ENCODE assay signal across 16 mouse cellular contexts in genomic region chrX:93068884-93069283, GRCm38 (mm10).
DNase-seq lines count a peak whose midpoint lies in the region; ATAC-seq lines count a peak whose summit lies in the region.
"Had no signal": no experiment of that assay in that cellular context is flagged by ENCODE, and none has a peak within 500 bp of the region (broad histone marks: within the 10 kb centered on the region; RNA-seq: fewer than 3 reads in every experiment).

No protein-coding gene starts in this region.

- no peak overlapping the region for H3K4me3 ChIP-seq in intestine, embryonic 14.5 days (ENCODE audit: low read depth, low read length)
- H3K4me3 ChIP-seq in intestine, embryonic 16.5 days (ENCODE audit: low read length): no peak overlapping the region
- no peak overlapping the region for H3K4me3 ChIP-seq in stomach, embryonic 16.5 days (replicated peaks; ENCODE audit: low read length)
- no peak overlapping the region for H3K4me3 ChIP-seq in liver, embryonic 12.5 days
- H3K4me3 ChIP-seq: embryonic facial prominence, embryonic 12.5 days; midbrain, embryonic 15.5 days had no signal

- no peak for ATAC-seq in intestine, embryonic 14.5 days (replicated peaks; ENCODE audit: low FRiP score, low TSS enrichment, low read depth)
- no peak for ATAC-seq in intestine, embryonic 16.5 days
- no peak for ATAC-seq in stomach, embryonic 16.5 days (ENCODE audit: insufficient read depth, low FRiP score)
- no peak for ATAC-seq in liver, embryonic 12.5 days
- ATAC-seq: inflammation-experienced regulatory T-cells, adult 6 months had no signal

- H3K36me3 ChIP-seq in intestine, embryonic 14.5 days (ENCODE audit: control insufficient read depth, insufficient read depth, low read length): no peaks in the 10 kb centered on the region
- H3K36me3 ChIP-seq in intestine, embryonic 16.5 days (ENCODE audit: control insufficient read depth, insufficient read depth, low read length): no peaks in the 10 kb centered on the region
- H3K36me3 ChIP-seq in stomach, embryonic 16.5 days (ENCODE audit: control insufficient read depth, insufficient read depth, low read length): no peaks in the 10 kb centered on the region
- no peaks in the 10 kb centered on the region for H3K36me3 ChIP-seq in liver, embryonic 12.5 days
- H3K36me3 ChIP-seq: embryonic facial prominence, embryonic 12.5 days; heart, embryonic 15.5 days; midbrain, embryonic 15.5 days had no signal

- no peaks in the 10 kb centered on the region for H3K27me3 ChIP-seq in intestine, embryonic 14.5 days (replicated peaks; ENCODE audit: control insufficient read depth, insufficient read depth, low read length)
- H3K27me3 ChIP-seq in intestine, embryonic 16.5 days (replicated peaks; ENCODE audit: control insufficient read depth, insufficient read depth, low read length): no peaks in the 10 kb centered on the region
- H3K27me3 ChIP-seq in stomach, embryonic 16.5 days (ENCODE audit: control insufficient read depth, insufficient read depth, low read length): no peaks in the 10 kb centered on the region
- no peaks in the 10 kb centered on the region for H3K27me3 ChIP-seq in liver, embryonic 12.5 days (replicated peaks)
- H3K27me3 ChIP-seq: embryonic facial prominence, embryonic 12.5 days; heart, embryonic 15.5 days; midbrain, embryonic 15.5 days had no signal

- WGBS in intestine, embryonic 14.5 days: 47% methylated on average over 7 of the region's 7 CpGs
- WGBS in intestine, embryonic 16.5 days: 63% methylated on average over 7 of the region's 7 CpGs
- 58% methylated on average over 7 of the region's 7 CpGs for WGBS in stomach, embryonic 16.5 days
- WGBS in liver, embryonic 12.5 days (ENCODE audit: insufficient replicate concordance): 47% methylated on average over 7 of the region's 7 CpGs

- H3K9me3 ChIP-seq in intestine, embryonic 14.5 days (ENCODE audit: control insufficient read depth, low read length): no peaks in the 10 kb centered on the region
- H3K9me3 ChIP-seq in intestine, embryonic 16.5 days (ENCODE audit: control insufficient read depth, low read length): no peaks in the 10 kb centered on the region
- no peaks in the 10 kb centered on the region for H3K9me3 ChIP-seq in stomach, embryonic 16.5 days (replicated peaks; ENCODE audit: control insufficient read depth, low read length)
- H3K9me3 ChIP-seq in liver, embryonic 12.5 days (replicated peaks): no peaks in the 10 kb centered on the region
- H3K9me3 ChIP-seq: embryonic facial prominence, embryonic 12.5 days; heart, embryonic 15.5 days; midbrain, embryonic 15.5 days had no signal

- no peak overlapping the region for H3K9ac ChIP-seq in intestine, embryonic 14.5 days (ENCODE audit: low read length)
- H3K9ac ChIP-seq in intestine, embryonic 16.5 days (ENCODE audit: low read depth, low read length): no peak overlapping the region
- H3K9ac ChIP-seq in stomach, embryonic 16.5 days (ENCODE audit: low read length): no peak overlapping the region
- H3K9ac ChIP-seq in liver, embryonic 12.5 days: no peak overlapping the region
- H3K9ac ChIP-seq: embryonic facial prominence, embryonic 12.5 days; heart, embryonic 15.5 days; midbrain, embryonic 15.5 days had no signal

- H3K4me2 ChIP-seq in intestine, embryonic 14.5 days (ENCODE audit: low read length): 0 out of 2 replicates have a peak overlapping the region, but pooled peaks have one; percentile 3
- no peak overlapping the region for H3K4me2 ChIP-seq in intestine, embryonic 16.5 days (ENCODE audit: low read depth, low read length)
- H3K4me2 ChIP-seq in stomach, embryonic 16.5 days (ENCODE audit: low read depth, low read length): peak overlapping the region; percentile 35; the same call in 1 of the 2 replicates
- H3K4me2 ChIP-seq in liver, embryonic 12.5 days: no peak overlapping the region
- H3K4me2 ChIP-seq: embryonic facial prominence, embryonic 12.5 days; liver, embryonic 11.5 days had no signal

- no peak overlapping the region for H3K27ac ChIP-seq in intestine, embryonic 14.5 days (ENCODE audit: low read depth)
- H3K27ac ChIP-seq in intestine, embryonic 16.5 days (ENCODE audit: low read length): no peak overlapping the region
- H3K27ac ChIP-seq in stomach, embryonic 16.5 days (ENCODE audit: low read length): no peak overlapping the region
- H3K27ac ChIP-seq in liver, embryonic 12.5 days: no peak overlapping the region
- H3K27ac ChIP-seq: embryonic facial prominence, embryonic 12.5 days; heart, embryonic 15.5 days; midbrain, embryonic 15.5 days had no signal

- no peaks in the 10 kb centered on the region for H3K4me1 ChIP-seq in intestine, embryonic 14.5 days (replicated peaks; ENCODE audit: control insufficient read depth, insufficient read depth, low read length)
- H3K4me1 ChIP-seq in intestine, embryonic 16.5 days (ENCODE audit: control insufficient read depth, insufficient read depth, low read length): no peaks in the 10 kb centered on the region
- no peaks in the 10 kb centered on the region for H3K4me1 ChIP-seq in stomach, embryonic 16.5 days (ENCODE audit: control insufficient read depth, insufficient read depth, low read length)
- H3K4me1 ChIP-seq in liver, embryonic 12.5 days: no peaks in the 10 kb centered on the region
- H3K4me1 ChIP-seq: embryonic facial prominence, embryonic 12.5 days; heart, embryonic 15.5 days; midbrain, embryonic 15.5 days had no signal

- DNase-seq in intestine, embryonic 14.5 days (ENCODE audit: low spot score): no peak
- peak; percentile 4 for DNase-seq in right cerebral cortex, adult 18-20 months
- no peak for DNase-seq in right cerebral cortex, postnatal 14 days
- DNase-seq in brain, adult 2 months (ENCODE audit: low read depth, low spot score): peak; percentile 19
- no peak for DNase-seq in MN1 (ENCODE audit: low spot score)
- DNase-seq: cerebellum, adult 9-11 months; kidney, postnatal 36 days; right cerebral cortex, postnatal 25 days had no signal

Comparison
In these comparisons a context has a peak if more than half of its experiments do, and no peak if none do; other contexts are left out.
1. DNase-seq: peak in right cerebral cortex, adult 18-20 months (single experiment) and brain, adult 2 months (single experiment); none in intestine, embryonic 14.5 days (single experiment), right cerebral cortex, postnatal 14 days (single experiment) and MN1 (single experiment).
2. H3K4me2 ChIP-seq: peak in intestine, embryonic 14.5 days (single experiment) and stomach, embryonic 16.5 days (single experiment); none in intestine, embryonic 16.5 days (single experiment) and liver, embryonic 12.5 days (single experiment).